Mouse (Mus musculus): ENCODE measurements around the gene Sh2b1.
"Not testable (repeated sequence)": the region's sequence is repeated elsewhere in the genome, so short reads cannot be mapped to it uniquely, and the experiment has no call there.

The Sh2b1 gene

DNA sequence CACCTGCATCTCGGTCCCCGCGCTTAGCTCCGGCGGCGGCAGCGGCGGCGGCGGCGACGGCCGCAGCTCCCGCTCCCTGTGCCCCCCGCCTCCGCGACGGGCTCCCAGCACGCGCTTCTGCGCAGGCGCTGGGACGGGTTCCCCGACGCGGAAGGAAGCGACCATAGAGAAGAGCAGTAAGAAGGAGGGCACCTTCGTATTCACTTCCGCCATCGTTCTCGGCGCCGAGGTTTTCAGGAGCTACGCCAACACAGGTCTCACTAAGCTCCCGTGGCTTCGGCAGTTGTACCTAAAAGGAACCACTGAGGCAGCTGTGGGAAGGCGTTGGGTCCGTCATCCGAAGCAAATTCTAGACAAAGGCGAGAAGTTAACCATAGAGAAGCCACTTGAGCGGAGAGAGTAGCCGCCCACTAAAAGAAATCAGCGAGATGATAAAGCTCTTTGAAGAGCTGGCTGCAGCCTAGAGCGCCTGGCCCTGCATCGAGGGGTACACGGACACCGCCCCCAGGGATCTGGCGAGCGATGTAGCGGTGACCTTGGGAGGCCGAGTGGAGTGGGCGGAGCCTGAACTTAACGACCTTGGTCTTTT, at the start of gene Sh2b1:
Sh2b1 (minus strand) TSS at position 432 of the 589 bp plus-strand sequence.
- peak; percentile 92 for DNase-seq (ENCODE audit: low read depth, low spot score)

DNA sequence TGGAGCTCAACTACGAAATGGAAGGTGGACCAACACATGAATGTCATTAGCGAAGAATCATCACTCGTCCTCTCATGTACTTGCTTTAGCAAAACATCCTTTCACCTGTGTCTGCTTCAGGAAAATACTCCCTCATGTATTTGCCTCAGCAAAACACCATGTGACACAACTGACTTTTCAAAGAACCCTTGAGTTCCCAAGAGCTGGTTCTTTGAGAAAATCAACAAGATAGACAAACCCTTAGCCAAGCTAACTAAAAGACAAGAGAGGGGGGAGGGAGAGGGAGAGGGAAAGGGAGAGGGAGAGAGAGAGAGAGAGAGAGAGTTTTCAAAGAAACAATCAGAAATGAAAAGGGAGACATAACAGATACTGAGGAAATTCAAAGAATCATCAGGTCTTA, 48.1 kb upstream of the Sh2b1 start:
- no peak for DNase-seq (ENCODE audit: low read depth, low spot score)

DNA sequence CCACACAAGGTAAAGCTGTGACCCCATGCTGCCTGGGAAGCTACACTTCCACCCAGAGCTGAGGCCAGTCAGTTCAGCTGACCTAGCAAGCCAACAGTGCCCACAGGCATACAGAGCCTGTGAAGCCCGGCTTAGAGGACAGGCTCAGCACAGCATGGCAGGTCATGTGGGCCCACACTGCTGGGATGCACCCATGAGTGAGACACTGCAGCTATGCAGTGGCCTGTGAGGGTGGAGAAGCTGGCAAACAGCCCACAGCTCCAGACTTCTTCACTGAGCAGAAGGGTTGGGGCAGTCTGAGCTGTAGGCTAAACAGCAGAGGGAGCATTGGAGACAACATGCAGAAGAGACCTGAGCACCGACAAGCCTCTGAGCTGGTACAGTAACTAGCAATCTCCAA, 44.3 kb upstream of the Sh2b1 start:
- DNase-seq (ENCODE audit: low read depth, low spot score) = no peak

DNA sequence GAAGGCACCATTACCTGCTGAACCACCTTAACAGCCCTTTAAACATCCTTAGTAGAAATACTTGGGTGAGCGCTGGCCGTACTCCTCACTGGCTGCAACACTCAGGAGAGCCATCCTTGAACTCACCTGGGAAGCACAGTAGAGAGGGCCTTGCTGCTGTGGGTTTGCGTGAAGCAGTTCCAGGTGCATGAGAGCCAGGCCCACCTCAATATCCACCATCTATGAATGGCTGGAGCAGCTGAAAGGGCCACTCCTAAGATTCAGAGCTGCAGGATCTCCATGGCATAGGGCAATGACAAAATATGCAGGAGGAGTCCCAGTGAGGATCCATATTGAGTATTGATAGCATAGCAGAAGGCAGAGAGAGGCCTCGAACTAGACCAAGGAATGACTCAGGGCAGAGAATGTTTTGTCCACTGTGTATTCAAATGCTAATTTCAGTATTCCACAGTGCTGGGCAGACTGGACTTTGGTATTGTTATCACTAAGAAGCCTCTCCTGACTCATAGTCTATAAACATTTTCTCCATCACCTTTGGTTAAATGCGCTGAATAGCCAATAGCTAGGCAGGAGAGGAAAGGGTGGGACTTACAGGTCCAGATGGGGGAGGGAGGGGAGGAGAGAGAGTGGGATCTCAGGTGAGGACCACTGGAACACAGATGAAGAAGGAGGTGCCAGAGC, 43.2 kb upstream of the Sh2b1 start:
- no peak for DNase-seq (ENCODE audit: low read depth, low spot score)

DNA sequence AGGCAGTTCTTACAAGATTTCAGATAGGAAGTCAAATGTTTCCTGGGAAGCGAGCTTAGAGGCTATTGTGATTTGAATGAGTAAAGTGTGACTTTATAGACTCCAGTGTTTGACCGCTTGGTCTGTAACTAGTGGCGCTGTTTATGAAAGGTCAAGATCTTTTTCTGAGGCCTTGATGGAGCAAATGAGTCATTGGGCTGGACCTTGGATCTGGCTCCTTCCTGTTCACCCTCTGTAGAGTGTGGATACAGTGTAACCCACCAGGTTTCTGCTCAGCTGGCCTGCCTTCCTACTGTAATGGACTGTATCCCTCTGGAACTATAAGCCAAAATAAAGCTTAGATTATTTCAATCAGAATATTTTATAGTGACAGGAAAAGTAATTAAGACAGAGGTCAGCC, 36.1 kb upstream of the Sh2b1 start:
- DNase-seq (ENCODE audit: low read depth, low spot score) = no peak

DNA sequence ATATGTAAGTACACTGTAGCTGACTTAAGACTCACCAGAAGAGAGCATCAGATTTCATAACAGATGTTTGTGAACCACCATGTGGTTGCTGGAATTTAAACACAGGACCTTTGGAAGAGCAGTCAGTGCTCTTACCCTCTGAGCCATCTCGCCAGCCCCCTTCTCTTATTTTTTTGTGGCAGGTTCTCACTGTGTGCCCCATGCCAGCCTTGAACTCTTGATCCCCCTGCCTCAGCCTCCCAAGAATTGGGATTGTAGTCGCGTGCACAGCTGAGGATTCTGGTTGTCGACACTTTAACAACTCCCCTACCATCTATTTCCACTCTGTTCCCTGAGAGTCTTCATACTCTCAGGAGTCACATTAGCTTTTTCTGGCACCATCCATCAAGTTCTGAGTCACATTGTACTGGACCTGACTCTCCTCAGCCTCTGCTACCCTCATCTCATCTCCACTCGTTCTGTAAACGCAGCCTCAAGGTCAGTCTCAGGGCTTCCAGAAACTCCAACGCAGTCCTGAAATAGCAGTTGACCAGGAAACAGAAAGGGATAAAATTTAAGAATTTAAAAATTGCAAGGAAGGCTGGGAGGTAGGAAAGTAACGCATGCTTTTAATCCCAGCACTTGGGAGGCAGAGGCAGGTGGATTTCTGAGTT, 32.0 kb upstream of the Sh2b1 start:
- DNase-seq (ENCODE audit: low read depth, low spot score) = no peak

DNA sequence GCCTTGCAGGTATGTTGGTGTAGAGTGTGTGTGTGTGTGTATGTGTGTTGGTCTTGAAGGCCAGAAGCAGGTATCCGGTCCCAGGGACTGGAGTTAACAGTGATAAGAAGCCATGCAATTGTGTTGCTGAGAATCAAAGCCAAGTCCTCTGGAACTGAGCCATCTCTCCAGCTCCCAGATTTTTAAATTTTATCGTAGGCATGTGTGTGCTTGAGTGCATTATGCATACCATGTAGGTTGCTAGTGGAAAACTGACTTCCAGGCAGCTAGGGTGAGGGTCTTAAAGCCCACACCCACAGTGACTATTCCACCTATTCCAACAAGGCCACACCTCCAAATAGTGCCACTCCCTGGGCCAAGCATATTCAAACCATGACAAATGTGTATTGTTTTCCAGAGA, 29.7 kb upstream of the Sh2b1 start:
- DNase-seq (ENCODE audit: low read depth, low spot score) = no peak

DNA sequence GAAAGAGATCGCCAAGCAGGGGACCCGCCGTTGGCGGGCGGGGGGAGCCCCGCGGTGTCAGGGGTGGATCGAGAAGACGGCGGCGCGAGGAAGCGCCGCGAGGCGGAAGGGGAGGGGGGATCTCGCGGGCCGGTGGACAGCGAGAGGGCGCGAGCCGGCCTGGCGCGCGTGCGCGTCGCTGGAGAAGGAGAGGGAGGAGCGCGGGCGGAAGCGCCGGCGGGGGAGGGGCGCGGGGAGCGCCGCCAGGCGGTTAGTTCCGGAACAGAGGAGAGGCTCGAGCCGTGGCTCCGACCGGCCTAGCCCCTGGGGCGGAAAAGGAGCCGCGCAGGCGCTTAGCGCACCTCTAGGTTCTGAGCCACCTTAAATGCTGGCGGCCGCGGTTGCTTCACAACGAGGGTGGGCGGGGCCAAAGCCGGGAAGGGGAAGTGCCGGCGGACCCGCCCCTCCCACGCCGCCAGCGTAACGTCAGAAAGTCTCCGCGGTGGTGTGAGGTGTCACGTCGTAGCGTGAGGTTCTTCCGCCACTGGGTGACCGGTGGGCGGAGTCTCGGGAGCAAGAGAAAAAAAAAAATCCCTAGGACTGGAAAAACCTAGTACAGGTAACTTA, 28.2 kb upstream of the Sh2b1 start, which contains the start of gene Atxn2l:
Atxn2l (minus strand) TSS at position 165 of the 606 bp plus-strand sequence.
- DNase-seq (ENCODE audit: low read depth, low spot score) = peak; percentile 98

DNA sequence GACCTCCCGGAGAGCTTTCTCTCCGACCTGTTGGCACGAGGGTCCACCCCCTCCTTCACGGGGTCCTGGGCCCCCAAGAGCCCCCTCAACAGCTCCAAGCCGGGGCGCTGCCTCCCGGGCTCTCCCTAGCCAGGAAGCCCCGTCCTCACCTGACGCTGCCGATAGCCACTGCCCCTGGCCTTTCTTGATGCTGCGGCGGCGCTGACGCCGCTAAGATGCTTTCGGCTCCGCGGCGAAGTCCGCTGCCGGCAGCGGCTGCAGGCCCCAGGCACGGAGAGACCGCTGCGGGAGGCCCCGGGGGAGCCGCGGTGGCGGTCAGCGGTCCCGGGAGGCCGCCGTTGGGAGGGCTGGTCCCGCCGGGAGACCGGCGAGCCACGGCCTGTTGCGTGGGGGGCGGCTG, 27.5 kb upstream of the Sh2b1 start:
- DNase-seq (ENCODE audit: low read depth, low spot score) = no peak

DNA sequence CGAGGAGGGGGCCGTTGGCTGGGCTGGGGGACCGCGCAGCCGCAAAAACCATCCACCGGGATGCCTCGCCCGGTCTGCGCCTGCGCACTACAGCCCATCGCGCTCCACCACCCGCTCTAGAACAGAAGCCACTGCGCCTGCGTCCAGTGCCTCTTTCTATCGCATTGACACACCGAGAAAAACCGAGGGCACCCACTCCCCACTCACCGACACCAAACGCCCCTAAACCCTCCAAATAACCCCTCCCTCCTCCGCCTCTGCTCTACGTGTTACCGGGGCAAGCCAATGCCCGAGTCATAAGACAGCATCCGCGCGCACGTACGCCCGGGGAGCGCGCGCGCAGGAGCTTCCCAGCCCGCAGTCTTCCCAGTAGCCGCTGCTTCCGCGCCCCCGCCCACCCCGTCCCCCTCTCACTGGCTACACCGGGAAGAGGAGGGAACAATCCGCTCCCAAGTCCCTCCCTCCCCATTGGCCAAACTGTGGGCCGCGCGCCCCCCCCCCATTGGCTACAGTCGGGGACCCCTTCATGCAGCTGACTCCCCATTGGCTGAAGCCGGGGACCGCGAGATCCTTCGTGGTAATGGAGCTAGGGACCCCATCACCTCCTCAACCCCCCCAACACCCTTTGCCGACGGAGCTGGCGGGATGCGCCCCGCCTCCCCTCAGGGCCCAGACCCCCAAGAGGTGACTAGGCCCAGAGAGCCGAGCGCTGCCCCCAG, 27.0 kb upstream of the Sh2b1 start:
- DNase-seq (ENCODE audit: low read depth, low spot score) = peak; percentile 93

DNA sequence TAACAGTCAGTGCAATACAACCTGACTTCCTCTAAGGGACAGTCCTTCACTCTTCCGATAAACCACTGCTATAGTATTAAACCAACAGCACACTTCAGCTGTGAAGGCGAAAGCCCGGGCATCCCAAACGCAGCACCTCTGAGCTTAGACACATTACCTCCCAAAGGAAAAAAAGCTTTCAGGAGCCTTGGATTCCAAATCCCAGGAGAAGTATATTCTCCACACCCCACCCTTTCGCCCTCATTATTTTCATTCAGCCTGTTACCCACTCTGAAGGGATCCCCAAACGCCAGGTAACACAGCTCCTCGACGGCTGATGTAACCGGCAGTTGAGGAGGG, 26.4 kb upstream of the Sh2b1 start:
- DNase-seq (ENCODE audit: low read depth, low spot score) = no peak

DNA sequence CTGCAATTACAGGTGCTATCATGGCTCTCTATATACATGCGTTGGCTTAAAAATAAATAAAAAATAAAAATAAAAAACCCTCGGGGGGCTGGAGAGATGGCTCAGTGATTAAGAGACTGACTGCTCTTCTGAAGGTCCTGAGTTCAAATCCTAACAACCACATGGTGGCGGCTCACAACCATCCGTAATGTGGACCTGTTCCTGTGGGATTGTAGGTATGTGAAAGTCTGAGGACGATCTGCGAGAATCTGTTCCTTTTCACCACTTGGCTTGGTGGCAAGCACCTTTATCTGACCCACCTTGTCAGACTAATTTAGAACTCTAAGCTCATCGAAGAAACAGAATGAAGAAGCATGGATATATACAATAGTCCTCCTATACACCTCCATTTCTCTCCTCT, 24.2 kb upstream of the Sh2b1 start:
- DNase-seq (ENCODE audit: low read depth, low spot score) = no peak

DNA sequence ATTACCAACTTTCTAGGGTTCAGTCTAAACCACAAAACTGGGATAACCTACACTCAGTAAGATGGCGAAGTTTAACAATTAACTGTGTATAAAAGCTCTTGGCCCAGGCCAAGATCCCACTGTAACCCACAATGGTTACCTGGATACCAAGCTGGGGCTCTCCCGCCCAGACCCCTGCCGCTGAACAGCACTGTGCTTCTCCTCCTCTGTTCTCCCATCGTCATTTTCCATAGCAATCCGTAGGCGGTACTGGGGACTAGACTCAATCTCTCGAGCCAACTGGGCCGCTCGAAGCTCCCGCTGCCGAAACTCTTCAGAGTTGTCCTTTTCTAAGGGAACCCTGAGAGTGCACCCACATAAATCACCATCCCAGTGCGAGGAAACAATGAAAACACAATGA, 22.7 kb upstream of the Sh2b1 start:
- no peak for DNase-seq (ENCODE audit: low read depth, low spot score)

DNA sequence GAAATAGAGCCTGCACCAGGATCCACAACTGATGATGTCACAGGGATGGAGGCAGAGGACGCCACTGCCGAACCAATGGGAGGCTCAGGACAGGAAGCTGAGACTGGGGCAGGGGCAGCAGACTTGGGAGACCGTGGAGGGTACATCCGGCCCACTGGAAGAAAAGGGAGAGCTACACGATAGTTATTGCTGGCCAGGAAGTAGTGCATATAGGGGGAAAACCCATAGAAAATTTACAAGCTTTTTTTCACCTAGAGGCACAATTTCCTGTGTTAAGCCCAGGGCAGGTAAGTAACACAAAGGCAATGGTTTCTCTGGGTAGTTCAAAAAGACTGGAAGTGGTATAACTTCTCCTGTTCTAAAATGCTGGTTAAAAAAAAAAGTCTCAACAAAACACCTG, 21.3 kb upstream of the Sh2b1 start:
- DNase-seq (ENCODE audit: low read depth, low spot score) = no peak

DNA sequence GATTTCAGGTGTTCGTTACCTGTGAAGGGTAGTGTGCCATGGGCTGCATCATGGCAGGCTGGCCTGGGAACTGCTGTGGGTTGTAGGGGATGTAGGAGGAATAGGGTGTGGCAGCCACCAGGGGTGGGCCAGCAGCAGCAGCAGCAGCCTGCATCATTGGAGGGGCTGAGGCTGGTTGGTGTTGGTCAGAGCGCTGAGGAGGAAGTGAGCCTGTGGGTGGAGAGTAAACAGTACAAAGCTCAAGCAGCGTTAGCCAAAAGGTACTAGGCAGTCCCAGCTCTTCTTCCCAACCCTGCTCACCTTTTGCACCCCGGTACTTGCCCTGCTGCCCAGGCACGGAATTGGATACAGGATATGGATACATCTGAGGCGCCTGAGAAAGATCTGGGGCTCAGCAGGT, 18.9 kb upstream of the Sh2b1 start:
- DNase-seq (ENCODE audit: low read depth, low spot score) = no peak

DNA sequence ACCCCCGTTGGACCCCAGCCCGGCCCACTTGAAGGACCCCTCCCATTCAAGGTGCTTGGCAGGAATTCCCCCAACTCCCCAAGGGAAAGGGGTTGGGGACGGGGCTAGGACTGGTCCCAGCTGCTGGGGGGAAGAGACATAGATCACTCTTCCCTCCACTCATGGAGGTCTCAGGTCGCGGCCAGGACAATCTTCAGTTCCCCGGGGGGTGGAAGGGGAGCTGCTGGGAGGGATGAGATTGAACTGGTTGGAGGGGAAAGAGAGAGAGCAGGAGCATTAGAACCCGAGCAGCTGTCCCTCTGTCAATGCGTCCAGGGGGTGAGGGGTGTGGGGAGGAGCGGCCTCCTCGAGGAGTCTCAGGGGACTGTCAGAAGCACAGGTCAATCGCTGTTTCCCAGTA, 16.7 kb upstream of the Sh2b1 start:
- DNase-seq (ENCODE audit: low read depth, low spot score) = no peak

DNA sequence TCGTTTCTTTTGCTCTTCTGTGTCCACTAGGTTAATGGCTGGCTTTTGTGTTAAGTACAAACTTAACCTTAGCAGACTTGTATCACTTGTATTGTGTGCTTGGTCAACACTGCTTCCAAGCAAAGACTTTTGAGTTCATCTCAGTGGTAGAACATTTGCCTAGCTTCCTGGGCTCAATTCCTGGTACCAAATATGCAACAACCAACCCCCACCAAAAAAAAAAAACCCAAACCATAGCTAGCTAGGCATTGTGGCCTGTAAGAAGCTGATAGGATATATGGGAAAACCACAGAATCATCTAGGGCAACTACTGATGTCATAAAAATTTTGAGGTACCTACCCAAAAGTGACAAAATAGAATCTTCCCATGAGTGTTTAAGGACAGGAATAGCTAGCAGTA, 15.8 kb upstream of the Sh2b1 start:
- DNase-seq (ENCODE audit: low read depth, low spot score) = no peak

DNA sequence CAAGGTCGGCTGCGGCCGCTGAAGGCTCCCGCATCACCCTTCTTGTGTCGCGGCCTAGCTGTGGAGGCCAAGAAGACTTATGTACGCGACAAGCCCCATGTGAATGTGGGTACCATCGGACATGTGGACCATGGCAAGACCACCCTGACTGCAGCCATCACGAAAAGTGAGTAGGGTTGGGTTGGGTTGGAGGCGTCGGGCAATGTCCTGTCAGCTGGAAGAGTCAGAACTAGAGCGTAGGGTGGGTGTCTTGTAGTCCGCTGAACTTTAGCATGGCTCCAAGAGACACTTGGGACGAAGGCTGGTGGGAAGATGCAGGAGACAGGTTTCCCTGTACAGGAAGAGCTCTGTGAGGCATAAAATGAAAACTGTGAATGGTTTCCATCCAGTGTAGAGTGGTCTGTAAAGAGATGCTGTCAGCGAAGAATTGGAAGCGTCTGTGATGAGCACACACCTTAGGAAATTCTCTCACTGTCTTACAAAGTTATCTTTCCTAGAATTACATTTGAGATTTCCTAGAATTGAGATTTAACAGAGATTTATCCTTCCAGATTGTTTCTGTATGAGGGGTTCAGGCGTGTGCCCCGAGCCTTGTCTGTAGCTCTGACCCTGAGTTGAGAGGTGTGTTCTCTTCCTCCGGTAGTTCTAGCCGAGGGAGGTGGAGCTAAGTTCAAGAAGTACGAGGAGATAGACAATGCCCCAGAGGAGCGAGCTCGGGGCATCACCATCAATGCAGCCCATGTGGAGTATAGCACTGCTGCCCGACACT, 12.6 kb upstream of the Sh2b1 start:
- DNase-seq (ENCODE audit: low read depth, low spot score) = not testable (repeated sequence)

DNA sequence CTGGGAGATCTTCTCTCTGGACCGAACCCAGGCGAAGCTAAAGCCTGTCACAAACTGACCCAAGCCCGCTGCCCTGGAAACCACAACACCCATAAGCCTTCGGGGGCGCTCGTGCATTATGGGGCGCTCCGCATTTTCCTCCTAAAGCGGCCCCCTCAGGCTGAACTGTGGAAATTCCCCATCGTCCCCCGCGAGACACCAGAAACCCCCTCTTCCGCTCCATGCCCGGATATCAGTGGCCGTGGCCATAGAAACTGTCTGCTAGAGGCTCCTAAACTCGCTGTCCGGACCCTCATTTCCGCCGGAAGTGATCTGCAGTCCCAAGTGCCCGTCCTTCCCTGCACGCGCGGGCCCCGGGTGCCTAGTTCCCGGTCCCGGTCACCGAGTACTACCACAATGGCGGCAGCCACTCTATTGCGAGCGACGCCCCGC, 11.8 kb upstream of the Sh2b1 start, which contains the start of gene Tufm:
Tufm (plus strand) TSS at position 310 of the 432 bp plus-strand sequence.
- DNase-seq (ENCODE audit: low read depth, low spot score) = peak; percentile 96

DNA sequence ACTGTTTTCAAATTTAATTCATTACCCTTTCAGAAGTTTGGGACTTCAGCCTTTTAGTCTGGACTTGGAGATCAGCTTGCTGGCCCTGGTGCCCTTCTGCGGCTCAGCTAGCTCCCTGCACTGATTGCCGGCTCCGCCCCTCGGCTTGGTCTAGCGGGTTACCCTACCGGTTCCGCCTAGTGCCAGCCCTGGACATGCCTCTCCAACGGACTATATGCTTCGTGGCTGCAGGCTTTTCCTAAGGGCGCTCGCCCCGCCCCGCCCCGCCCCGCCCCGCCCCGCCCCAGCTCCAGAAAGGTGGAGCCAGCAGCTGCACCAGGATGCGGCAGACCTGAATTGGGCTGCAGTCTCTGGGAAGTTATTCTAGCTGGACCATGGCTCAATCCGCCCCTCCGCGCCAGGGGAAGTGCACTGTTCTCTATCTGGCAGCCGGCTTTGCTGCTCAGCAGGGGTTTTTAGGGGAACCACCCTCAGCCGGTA, 7.2 kb upstream of the Sh2b1 start:
- DNase-seq (ENCODE audit: low read depth, low spot score) = peak; percentile 84

DNA sequence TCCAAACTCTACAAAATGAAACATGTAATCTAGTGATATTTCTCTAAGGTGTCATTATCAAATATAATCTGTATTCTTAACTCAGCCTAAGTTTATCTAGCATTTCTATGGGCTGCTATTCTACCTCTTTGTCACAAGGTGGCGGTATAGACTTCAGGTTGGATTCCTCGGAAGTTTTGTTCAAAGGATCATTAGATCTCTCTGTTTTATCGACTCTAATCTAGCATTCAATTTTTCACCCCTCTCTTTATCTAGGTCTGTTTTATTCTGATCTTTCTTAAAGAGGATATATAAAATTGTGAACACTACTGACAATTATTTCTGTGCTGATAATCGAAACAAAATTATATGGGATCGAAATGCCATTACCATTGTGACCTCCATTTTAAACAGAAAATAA, 6.5 kb upstream of the Sh2b1 start:
- DNase-seq (ENCODE audit: low read depth, low spot score) = no peak
